Mouse (Mus musculus) liver, embryonic 14.5 days (tissue): ENCODE data around the gene Bcl7b.

Source experiments
- CTCF ChIP-seq: IDR thresholded peaks from 2 replicates; pipeline ENCODE4 v1.5.1; 2016; ENCODE audit warnings: antibody characterized with exemption, low read depth, control low read depth
- EP300 ChIP-seq: IDR thresholded peaks from 2 replicates; pipeline ENCODE4 v1.6.1; 2016; ENCODE audit warnings: antibody characterized with exemption, low read depth

GRCm38 (mm10) chr5:135183131-135183861 lies 15.2 kb downstream of the Bcl7b start:
- TF ChIP-seq CTCF (peak; percentile 23), EP300 (no peak)
